Mouse (Mus musculus): ENCODE data around the gene Ahnak2.

Ahnak2 gene

DNA sequence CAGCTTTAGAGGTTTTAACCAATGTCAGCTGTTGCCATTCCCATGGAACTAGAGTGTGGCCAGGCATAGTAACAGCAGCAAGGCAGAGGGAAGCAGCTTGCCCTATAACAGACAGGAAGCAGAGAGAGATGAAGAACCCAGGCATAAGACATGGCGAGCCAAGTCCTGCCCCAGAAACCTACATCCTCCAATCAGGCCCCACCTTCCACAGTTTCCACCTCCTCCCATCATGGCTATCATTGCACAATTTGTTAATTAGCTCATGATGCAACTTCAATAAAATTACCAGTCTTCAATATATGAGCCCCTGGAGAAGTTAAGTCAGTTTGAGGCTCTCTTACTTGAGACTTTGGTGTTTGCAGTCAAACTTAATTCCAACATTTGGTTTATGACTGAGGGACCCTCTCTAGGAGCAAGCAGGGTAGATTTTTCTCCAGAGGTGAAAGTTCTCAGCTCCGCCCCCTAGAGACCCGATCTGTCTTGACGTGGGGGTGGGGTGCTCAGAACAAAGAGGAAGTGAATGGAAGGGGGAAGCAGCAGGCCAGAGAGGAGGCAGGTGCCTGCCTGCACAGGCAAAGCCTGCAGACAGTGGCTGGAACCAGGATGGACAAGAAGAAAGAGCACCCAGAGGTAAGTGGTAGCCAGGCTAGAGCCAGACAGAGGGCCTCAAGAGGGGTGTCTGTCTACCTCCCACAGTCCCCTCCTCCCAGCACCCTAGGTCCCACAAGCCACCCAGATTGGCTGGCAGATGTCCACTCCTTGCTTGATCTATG is 42.1 kb downstream of the Ahnak2 start, which contains the start of gene Pld4:
TSS of gene Pld4 (plus strand) at position 502 of the 773 bp plus-strand sequence.
- peak; percentile 34 to 60 for DNase-seq (ENCODE audit: low spot score in 2 of 2)

DNA sequence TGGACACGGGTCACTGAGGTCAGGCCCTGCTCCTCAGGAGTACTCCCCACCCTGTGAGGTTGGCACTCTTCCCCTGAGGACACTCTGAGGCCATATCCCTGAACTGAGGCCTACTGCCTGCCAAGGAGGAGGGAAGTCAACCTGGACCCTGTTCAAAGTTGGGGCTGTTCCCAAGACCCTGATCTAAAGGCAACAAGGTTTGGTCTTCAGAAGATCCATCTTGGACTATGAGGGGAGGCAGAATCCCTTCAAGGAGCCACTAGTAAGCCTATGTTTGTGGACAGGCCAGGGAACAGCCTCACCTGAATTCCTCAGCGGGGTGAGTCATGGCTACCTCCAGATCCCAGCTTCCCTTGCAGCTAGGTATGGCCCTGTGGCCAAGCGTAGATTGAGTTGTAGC is 43.0 kb downstream of the Ahnak2 start:
- no peak for DNase-seq (ENCODE audit: low spot score in 2 of 2)

DNA sequence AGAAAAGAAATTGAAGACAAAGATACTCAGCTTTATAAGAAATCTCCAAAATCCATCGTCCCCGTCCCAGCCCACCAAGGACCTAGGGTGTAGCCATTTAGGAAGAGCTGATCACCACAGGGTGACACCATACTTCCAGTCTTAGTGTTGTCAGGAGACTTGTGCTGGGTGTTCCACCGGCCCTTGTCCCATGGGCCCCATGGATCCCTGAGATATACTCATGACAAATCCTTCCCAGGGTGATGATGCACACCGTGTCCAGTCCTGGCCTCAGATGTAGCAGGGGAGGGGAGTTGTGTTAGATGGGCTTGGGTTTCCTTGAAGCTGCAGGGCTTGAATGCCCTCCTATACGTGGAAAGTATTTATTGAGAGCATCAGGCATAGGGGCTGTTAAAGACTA is 44.6 kb downstream of the Ahnak2 start:
- DNase-seq (ENCODE audit: low spot score in 2 of 2) = no peak

DNA sequence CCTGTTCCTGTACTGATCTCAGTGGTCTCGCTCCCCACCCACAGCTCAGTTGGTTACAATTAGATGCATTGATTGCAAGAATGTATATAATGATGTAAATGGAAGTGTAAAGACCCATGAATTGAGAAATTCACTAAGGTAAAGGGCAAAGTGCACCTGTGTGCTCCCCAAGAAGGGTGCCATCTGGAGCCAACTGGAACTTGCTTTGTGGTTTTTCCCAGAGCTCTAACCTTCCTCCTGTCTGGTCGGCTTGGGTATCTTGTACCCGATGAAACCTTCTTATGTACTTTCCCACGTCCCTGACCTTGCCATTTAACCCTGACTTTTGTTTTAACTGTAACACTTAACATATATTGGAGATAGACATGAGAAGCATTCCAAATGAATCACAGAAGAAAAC is 46.6 kb downstream of the Ahnak2 start:
- no peak for DNase-seq (ENCODE audit: low spot score in 2 of 2)

DNA sequence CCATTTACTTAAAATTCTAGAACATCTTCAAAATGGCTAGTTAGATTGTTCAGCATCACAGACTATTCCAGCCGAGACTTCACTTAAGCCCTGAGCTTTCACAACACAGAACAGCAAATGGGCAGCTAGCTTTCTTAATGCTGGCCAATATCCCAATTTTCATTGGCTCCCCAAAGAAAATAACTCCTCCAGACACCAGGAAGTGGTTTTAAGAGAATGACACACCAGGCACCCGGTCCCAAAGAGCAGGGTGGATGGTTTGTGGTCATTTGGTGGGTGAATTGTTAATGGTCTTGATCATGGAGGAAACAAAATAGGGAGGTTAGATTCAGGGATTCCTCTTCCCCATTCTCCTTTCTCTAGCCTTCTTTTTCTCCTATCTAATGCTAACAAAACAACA is 50.1 kb downstream of the Ahnak2 start:
- DNase-seq (ENCODE audit: low spot score in 2 of 2) = no peak

DNA sequence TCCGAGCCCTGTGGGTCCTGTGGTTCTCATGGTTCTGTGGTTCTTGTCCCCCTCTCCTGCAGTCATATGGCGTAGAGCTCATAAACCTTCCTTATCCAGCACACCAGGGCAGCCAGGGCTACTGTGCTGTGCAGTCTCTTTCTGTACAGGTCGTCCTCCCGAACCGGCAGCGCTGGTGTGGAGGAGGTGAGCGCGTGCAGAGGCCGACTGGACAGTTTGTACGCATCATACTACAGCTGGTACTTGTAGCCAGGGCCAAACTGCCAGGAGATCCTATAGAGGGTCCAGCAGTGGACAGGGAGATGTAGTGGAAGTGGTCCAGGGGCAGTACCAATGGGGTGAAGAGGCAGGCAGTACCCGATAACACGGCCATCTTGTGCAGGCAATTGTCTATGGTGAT is 51.5 kb downstream of the Ahnak2 start:
- DNase-seq (ENCODE audit: low spot score in 2 of 2) = no peak

DNA sequence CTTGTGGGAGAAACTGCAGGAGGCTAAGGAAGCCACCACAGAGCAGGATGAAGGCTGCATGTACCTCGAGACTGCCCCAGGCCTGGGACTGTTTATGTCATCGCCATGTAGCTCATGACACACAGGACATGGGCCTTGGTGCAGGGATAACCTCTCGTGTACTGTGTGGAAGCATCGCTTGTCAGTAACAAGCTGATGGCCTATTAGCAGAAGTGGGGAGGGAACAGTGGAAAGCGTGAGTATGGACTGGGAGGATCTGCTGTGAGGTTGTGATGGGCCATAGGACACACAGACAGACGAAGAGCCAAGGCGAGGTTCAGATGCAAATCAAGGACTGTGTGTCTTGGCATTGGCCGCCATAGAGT is 54.9 kb downstream of the Ahnak2 start:
- DNase-seq (ENCODE audit: low spot score in 2 of 2) = no peak

DNA sequence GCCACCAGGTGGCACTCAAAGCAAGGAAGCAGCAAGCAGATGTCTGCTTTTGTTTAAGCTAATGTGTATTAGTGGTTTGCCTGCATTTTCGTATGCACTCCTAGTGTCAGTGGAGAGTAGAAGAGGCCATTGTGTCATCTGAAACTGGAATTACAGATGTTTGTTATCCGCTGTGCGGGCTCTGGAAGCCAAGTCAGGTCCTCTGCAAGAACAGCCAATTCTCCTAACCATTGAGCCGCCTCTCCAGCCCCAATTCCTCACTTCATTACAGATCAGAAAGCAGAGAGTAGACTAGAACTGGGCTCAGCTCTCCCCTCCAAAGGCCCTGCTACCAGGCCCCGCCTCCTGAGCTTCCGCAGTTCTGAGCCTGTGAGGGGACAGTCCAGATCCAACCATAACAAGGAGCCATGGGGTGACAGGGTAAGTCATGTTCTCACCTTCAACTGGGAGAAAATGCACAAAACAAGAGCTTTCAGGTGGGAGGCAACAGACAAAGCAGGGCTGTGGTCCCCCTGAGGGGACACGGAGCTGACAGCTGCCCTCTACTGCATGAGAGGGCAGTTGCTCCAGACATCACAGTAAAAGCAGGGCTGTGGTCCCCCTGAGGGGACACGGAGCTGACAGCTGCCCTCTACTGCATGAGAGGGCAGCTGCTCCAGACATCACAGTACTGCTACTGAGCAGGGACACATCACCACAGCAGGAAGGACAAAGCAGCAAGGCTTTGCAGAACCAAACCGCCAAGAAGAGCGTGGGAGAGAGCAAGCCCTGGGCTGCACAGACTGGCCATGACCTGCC is 55.5 kb downstream of the Ahnak2 start:
- DNase-seq (ENCODE audit: low spot score in 2 of 2) = no peak

DNA sequence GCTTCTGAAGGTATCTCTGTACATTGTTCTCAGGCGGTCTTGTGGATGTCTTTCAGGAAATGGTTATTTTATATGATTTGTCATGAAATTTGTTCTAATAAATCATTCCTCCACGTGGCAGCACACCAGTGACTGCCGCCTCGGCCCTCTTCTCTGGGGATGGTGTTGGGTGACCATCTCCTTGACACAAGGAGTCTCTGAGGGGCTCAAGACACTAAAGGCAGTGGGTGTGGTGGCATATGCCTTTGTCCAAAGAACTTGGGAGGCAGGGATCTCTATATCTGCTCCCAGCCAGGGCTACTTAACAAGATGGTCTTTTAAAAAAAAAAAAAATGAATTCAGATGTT is 56.0 kb downstream of the Ahnak2 start:
- no peak for DNase-seq (ENCODE audit: low spot score in 2 of 2)

DNA sequence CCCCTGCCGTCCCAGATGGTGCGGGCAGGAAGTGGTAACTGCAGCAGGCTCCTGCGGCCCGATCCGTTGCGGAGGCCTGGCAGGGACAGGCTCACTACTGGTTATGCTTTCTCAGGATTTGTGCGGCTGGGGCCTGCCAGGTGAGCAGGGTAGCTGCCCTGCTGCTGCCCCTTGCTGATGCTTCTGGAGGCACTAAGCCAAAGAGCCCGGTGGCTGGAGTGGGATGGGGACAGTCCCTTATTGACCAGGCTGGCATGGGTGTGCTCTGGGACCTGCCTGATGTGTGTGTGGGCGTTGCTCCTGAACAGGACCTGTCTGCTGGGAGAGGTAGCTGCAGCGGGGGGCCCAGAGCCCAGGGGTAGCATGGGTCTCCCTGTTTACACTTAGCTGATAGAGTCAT is 56.7 kb downstream of the Ahnak2 start:
- DNase-seq (ENCODE audit: low spot score in 2 of 2) = no peak

DNA sequence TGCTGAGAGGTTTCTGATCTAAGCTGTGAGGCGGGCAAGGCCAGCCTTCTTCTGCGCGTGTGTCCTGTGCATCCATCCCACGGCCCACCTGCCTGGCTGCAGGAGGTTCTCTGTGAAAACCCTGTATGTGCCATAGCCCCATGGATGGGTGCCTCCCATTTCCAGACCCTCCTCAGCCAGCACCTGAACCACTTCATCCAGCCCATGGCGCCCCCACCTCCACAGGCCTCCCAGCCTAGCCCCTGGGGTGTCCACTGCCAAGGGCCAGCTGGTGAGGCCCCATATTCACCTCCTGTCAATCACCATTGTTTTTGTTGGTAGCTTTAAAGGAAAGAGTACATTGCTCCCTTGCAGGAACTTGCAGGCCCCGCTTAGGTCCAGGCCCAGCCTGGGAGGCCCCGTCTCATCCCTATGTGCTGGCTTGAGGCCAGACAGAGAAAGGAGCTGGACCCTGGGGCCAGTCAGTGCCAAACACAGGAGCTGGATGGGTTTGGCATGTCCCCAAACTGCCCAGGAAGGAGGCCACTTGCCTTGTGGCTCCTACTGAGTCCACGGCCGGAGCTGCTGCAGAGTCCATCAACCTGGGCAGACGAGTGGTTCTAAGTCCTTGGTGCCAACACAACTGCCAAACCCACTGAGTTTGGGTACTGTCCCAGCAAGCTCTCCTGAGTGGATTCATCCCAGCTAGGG is 57.4 kb downstream of the Ahnak2 start:
- no peak for DNase-seq (ENCODE audit: low spot score in 2 of 2)

DNA sequence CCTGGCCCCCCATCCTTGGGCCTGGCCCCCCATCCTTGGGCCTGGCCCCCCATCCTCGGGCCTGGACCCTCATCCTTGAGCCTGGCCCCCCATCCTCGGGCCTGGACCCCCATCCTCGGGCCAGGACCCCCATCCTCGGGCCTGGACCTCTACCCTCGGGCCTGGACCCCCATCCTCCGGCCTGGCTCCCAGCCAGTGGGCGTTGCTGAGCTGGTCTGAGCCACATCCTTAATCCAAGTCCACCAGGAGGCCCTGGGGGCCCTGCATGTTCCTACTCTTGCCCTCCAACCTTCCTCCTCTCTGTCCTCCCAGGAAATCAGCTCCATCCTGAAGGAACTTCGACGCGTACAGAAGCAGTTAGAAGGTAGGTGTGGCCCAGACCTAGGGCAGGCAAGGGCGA is 58.2 kb downstream of the Ahnak2 start:
- DNase-seq (ENCODE audit: low spot score in 2 of 2) = no peak

DNA sequence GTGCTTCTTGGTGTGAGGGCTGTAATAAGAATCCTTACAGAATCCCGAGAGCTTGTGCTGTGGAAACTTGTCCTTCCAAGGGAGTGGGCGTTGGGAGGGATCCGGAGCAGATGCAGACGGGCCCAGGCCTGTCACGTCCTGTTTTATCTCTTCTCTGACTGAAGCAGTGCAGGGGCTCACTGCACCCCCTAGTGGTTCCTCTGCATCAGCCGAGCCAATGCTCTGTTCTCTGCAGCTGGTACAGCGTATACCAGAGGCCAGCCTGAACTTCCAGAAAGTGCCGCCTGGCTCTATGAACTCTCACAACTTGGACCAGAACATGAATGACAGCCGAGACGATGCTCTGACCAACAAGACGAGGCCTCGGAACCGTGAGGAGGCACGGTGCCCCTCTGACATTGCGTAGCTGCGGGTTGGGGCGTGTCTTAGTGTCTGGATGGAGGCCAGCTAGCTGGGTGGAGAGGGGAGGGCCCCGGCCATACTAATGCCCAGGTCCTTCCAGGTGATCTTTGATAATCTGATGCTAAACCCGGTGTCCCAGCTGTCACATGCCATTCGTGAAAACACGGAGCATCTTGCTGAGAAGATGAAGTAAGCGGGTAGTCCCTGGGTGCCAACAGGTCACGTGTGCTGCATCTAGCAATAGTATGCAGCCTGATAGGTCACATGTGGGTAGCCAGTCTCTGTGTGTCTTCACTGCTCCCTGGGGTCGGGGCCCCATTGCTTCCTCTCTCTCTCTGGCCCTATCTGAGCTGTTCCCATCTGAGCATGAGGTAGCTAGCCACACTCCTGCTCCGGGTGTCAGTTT is 59.1 kb downstream of the Ahnak2 start:
- peak; percentile 55 to 68 for DNase-seq (ENCODE audit: low spot score in 2 of 2)

DNA sequence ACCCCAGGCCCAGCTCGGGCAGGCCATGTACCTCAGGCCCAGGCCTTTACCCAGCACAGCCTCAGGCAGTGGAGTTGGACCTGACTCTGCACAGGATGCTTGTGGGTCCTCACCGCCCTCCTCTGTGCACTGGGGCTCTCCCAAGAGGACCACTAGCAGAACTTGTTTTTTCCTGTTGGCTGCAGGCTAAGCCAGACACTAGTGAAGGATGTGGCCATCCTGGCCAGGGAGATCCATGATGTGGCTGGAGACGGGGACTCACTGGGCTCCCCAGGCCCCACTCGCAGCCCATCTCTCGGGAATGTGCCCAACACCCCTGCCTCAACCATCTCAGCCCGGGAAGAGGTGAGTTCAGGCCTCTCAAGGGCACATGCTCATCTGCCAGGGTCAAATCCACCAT is 59.7 kb downstream of the Ahnak2 start:
- no peak for DNase-seq (ENCODE audit: low spot score in 2 of 2)

DNA sequence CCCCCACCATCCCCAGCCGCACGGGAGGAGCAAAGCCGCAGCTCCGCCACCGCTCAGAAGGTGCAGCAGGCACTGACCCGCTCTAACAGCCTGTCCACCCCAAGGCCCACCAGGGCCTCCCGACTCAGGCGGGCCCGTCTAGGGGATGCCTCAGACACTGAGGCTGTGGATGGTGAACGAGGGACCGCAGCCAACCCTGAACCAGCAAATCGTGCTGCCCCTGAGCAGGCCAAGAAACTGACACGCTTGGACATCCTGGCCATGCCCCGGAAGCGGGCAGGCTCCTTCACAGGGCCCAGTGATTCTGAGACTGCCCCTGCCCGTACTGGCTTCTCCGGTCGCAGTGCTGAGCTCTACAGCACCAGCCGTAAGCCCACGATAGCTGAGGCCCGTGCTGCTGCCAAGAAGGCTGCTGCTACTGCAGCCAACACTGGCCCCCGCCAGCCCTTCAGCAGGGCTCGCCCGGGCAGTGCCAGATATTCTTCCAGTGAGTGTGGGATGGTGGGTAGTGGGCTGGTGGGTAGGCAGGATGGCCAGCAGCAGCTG is 63.4 kb downstream of the Ahnak2 start:
- DNase-seq (ENCODE audit: low spot score in 2 of 2) = no peak

DNA sequence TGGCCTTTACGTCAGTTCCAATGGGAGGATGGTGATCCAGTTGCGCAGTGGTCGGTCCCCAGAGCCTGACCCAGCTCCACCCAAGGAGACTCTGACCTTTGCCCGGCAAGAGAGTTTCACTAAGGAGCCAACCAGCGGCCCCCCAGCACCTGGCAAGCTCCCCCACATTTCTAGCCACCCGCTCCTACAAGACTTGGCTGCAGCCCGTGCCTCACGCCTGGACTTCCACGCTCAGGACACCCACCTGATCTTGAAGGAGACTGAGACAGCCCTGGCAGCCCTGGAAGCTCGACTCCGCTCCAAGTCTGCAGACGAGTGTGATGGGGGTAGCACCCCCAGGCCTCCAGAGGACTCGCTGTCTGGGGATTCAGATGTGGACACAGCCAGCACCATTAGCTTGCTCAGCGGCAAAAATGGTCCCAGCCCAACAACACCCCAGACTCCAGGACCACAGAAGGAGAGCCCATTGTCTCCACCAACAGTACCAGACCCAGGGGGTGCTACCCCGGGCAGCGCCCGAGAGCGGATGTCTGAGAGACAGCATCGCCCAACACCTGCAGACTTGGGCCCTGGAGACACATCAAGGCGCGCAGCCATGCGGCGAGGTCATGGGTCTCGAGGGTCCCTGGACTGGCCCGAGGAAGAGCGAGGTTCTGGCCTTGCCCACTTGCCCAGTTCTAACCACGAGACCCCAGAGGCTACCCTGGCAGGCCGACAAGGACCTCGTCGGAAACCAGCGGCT is 64.0 kb downstream of the Ahnak2 start:
- DNase-seq (ENCODE audit: low spot score in 2 of 2) = no peak

DNA sequence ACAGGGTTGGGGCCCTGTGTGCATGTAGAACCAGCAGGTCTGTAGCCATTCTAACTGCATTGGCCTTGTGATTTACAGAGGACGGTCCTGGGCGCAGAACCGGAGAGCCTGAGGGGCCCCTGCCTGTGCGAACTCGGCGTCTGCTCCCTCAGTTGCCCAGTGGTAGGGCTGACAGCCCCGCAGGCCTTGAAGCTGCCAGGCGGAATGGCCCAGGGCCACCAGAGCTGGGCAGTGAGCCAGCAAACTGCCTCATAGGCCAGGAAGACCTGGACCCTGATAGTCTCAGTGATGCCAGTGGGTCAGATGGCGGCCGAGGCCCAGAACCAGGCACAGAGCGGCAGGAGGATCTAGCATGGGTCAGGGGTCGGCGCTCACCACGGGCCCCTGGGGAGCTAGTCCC is 64.7 kb downstream of the Ahnak2 start:
- no peak for DNase-seq (ENCODE audit: low spot score in 2 of 2)

DNA sequence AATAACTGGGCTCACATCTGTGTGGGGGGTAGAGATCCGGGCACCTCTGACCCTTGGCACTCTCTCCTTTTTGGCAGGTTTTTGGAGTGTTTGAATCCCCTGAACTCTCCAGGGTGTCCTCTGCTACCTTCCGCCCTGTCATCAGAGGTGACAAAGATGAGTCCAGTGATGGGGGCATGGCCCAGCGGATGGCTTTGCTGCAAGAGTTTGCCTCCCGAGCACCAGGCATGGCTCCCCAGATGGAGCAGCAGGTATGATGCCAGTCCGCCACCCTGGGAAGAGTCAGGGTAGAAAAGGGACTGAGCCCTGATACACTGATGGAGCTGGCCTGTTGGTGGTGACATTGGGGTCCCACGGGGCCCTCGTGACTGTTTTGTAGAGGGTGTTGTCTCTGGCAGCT is 65.4 kb downstream of the Ahnak2 start:
- no peak for DNase-seq (ENCODE audit: low spot score in 2 of 2)

DNA sequence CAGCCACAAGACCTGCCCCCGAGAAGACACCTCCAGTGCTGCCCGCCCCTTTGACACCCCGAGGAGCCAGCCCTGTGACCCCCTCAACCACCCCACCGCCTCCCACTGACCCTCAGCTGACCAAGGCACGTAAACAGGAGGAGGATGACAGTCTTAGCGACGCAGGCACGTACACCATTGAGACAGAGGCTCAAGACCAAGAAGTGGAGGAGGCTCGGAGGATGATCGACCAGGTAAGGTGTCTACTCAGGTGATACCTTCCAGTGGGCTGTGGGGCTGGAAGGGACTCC is 65.9 kb downstream of the Ahnak2 start:
- no peak for DNase-seq (ENCODE audit: low spot score in 2 of 2)

DNA sequence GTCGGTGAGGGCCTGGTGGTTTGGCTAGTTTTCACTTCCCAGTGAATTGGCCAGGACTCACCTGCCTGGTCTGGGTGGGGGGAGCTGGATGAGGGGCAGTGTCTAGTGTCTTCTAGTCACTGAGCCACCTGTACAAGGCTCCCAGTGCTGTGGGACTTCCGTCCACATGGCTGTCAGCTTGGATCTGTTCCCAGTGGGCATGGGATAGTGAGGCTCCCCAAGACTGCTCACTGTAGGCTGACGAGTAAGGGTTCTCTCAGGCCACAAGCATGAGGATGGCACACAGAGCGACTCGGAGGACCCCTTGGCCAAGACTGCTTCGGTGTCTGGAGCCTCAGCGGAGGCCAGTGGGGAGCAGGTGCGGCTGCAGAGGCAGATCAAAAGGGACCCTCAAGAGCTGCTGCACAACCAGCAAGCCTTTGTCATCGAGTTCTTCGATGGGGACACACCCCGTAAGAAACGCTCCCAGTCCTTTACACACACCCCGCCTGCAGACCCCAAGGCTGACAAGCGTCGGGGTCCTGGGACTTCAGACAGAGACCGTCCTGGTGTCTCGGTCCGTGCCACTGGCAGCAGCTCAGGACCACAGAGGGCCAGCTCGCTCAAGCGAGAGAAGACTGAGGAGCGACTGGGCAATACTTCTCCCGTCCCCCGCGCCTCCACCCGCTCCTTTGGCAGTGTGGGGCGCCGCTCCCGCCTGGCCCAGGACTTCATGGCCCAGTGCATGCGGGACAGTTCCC is 66.4 kb downstream of the Ahnak2 start:
- DNase-seq (ENCODE audit: low spot score in 2 of 2) = no peak
